Mouse (Mus musculus) layer of hippocampus, adult 9-10 months (tissue): ENCODE measurements around the gene Gdf3.
"Not testable (repeated sequence)": the region's sequence is repeated elsewhere in the genome, so short reads cannot be mapped to it uniquely, and the experiment has no call there.

Experiments used
- DNase-seq: peaks from one replicate; pipeline ENCODE4 v3.0.0; 2022; ENCODE audit warnings: low spot score

The Gdf3 gene

GRCm38 (mm10) chr6:122609771-122610170 is at the start of gene Gdf3:
Gene Gdf3 (minus strand): TSS chr6:122610087.
- no peak for DNase-seq

GRCm38 (mm10) chr6:122659567-122659966 is 49.7 kb upstream of the Gdf3 start:
- DNase-seq = no peak

- DNase-seq = no peak
These were observed 47.7 kb upstream of the Gdf3 start for GRCm38 (mm10) chr6:122657630-122658029.

GRCm38 (mm10) chr6:122654301-122654700 is 44.4 kb upstream of the Gdf3 start:
- no peak for DNase-seq

GRCm38 (mm10) chr6:122650398-122650980 is 40.6 kb upstream of the Gdf3 start:
- no peak for DNase-seq

- no peak for DNase-seq
These were observed 40.0 kb upstream of the Gdf3 start for GRCm38 (mm10) chr6:122649903-122650302.

- DNase-seq = not testable (repeated sequence)
These were observed 34.3 kb upstream of the Gdf3 start for GRCm38 (mm10) chr6:122644196-122644595.

GRCm38 (mm10) chr6:122637566-122637965 is 27.7 kb upstream of the Gdf3 start:
- DNase-seq = not testable (repeated sequence)

GRCm38 (mm10) chr6:122636666-122637065 is 26.8 kb upstream of the Gdf3 start:
- DNase-seq = no peak

GRCm38 (mm10) chr6:122635315-122635714 is 25.4 kb upstream of the Gdf3 start:
- DNase-seq = no peak

- no peak for DNase-seq
These were observed 23.5 kb upstream of the Gdf3 start for GRCm38 (mm10) chr6:122633411-122633810.

GRCm38 (mm10) chr6:122627469-122628108 is 17.7 kb upstream of the Gdf3 start:
- no peak for DNase-seq

GRCm38 (mm10) chr6:122626110-122626509 is 16.2 kb upstream of the Gdf3 start, which contains the start of gene Dppa3:
Gene Dppa3 (plus strand): TSS chr6:122626410.
- DNase-seq = no peak

GRCm38 (mm10) chr6:122625156-122625555 is 15.3 kb upstream of the Gdf3 start:
- no peak for DNase-seq

GRCm38 (mm10) chr6:122624480-122624879 is 14.6 kb upstream of the Gdf3 start:
- DNase-seq = no peak

GRCm38 (mm10) chr6:122621066-122621465 is 11.2 kb upstream of the Gdf3 start:
- no peak for DNase-seq

- no peak for DNase-seq
These were observed 6.1 kb upstream of the Gdf3 start for GRCm38 (mm10) chr6:122616022-122616421.

GRCm38 (mm10) chr6:122614047-122614446 is 4.2 kb upstream of the Gdf3 start:
- no peak for DNase-seq

GRCm38 (mm10) chr6:122612426-122612825 is 2.5 kb upstream of the Gdf3 start:
- no peak for DNase-seq

GRCm38 (mm10) chr6:122609377-122609728 is 534 bp downstream of the Gdf3 start:
- DNase-seq = no peak

- DNase-seq = no peak
These were observed 1.2 kb downstream of the Gdf3 start for GRCm38 (mm10) chr6:122608434-122609376.

GRCm38 (mm10) chr6:122607700-122608099 is 2.2 kb downstream of the Gdf3 start:
- DNase-seq = no peak

GRCm38 (mm10) chr6:122606661-122607060 is 3.2 kb downstream of the Gdf3 start:
- DNase-seq = no peak
